Mouse (Mus musculus) lung, postnatal 0 days (tissue): ENCODE results near the gene Tgfbr2.
A peak's percentile ranks its signal among the peaks of the same experiment; 100 is the strongest.

ENCODE experiments used
- CTCF ChIP-seq: IDR thresholded peaks from 2 replicates; pipeline ENCODE4 v1.5.1; 2016; ENCODE audit warnings: antibody characterized with exemption, mild to moderate bottlenecking
- EP300 ChIP-seq: IDR thresholded peaks from 2 replicates; pipeline ENCODE4 v1.6.1; 2016; ENCODE audit warnings: antibody characterized with exemption, mild to moderate bottlenecking, control low read depth

DNA sequence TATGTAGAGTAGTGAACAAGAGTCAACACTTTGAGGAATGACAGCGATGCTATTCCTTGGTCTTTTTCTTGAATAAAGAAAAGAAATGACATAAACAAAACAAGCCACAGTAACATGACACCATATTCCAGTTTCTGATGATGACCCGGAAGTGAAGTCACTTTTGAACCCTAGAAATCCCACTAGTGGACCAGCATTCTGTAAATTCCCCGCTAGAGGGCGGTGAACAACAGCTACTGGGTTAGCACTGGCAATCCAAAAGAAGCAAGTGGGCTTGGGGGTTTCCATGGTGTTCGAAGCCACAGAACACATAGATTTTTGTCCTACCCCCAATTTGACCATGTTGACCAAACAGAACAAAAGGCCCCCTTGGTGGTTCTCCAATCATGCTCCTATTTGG lies 87.3 kb downstream of the Tgfbr2 start:
- 0 out of 2 replicates have a peak, but pooled peaks have one; percentile 19 for TF ChIP-seq EP300
- peak; percentile 87 for TF ChIP-seq CTCF
